Mouse (Mus musculus) olfactory bulb, adult 2 months (tissue): ENCODE measurements around the gene Gm49373. TPM values are rescaled to one million over a fixed set of nuclear protein-coding genes. Genes with fewer than 3 reads are reported as not detected.
A peak's percentile ranks its signal among the peaks of the same experiment; 100 is the strongest.

ENCODE experiments used
- H3K27ac ChIP-seq: fragments of 200-500 bp; 2 replicates; pipeline ENCODE4 v1.5.1; 2012; ENCODE audit warnings: low read depth, low read length; ENCODE audit not compliant: insufficient read depth
- H3K4me1 ChIP-seq: fragments of 200-500 bp; 2 replicates; pipeline ENCODE4 v1.6.1; 2012; ENCODE audit warnings: low read length; ENCODE audit not compliant: control insufficient read depth, insufficient read depth
- H3K4me3 ChIP-seq: fragments of 200-500 bp; 2 replicates; pipeline ENCODE4 v1.5.1; 2012; ENCODE audit warnings: mild to moderate bottlenecking, low read depth, low read length, moderate library complexity; ENCODE audit not compliant: insufficient read depth
- CTCF ChIP-seq: fragments of 200-500 bp; IDR thresholded peaks from 2 replicates; pipeline ENCODE4 v1.5.1; 2012; ENCODE audit warnings: low read depth, mild to moderate bottlenecking, low read length, moderate library complexity; ENCODE audit not compliant: insufficient read depth
- POLR2A ChIP-seq: fragments of 200-500 bp; IDR thresholded peaks from 2 replicates; pipeline ENCODE4 v1.6.1; 2012; ENCODE audit warnings: mild to moderate bottlenecking, low read depth, low read length, moderate library complexity; ENCODE audit not compliant: insufficient read depth
- WGBS: fragments of 180-500 bp; shearing (Covaris S2); methylation state at CpG from one replicate; pipeline ENCODE4 v1.1.7; 2018; 5-methylcytosine and 5-hydroxymethylcytosine counted together
- polyA plus RNA-seq: library from polyadenylated mRNA; stranded (reverse); fragments of >200 nt; gene quantifications from 2 replicates; pipeline ENCODE4 v1.2.4, GENCODE M21; 2012; ENCODE audit warnings: low replicate concordance; ENCODE audit not compliant: missing spikeins, insufficient read depth, insufficient read length

Gm49373 gene
- polyA plus RNA-seq, 1 experiment, result not detected

DNA sequence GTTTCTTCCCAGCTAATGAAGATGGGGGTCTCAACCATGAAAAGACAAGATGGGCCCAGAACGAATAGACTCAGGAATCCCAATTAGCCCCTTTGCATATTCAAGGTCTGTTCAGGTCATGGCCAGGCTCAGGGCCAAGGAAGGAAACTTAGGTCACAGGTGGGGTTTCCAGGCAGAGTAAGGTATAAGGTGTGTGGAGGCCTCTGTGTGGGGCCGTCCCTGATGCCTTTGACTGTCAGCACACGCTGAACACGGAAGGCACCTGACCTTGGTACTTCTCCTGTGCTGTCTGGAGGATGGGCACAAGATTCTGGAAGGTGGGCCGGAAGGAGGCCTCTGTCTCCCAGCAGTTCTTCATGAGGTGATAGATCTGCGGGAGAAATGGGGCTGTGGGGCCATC is 31.9 kb upstream of the Gm49373 start:
- no peak for TF ChIP-seq POLR2A
- no peak for TF ChIP-seq CTCF
- Histone ChIP-seq H3K4me3 (no peak overlapping the region), H3K4me1 (peaks cover 5% of the 10 kb centered on the region; the same call in 1 of the 2 replicates), H3K27ac (no peak overlapping the region)
- 87% methylated on average over 6 of the region's 6 CpGs for WGBS

DNA sequence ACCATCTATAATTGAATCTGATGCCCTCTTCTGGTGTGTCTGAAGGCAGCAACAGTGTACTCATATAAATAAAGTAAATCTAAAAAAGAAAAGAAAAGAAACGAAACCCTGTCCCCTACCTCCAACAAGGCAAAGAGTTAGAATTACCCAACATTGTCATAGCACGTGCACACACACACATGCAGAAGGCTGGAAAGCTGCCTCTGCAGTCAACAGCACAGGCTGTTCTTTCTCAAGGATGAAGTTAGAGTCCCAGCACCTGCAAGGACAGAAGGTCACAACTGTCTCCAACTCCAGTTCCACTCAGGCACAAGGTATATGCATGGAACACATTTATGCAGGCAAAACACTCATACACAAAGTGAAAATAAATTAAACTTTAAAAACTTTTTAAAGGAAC is 29.2 kb upstream of the Gm49373 start:
- Histone ChIP-seq H3K4me1 (peaks cover 7% of the 10 kb centered on the region; the same call in 1 of the 2 replicates), H3K27ac (no peak overlapping the region), H3K4me3 (no peak overlapping the region)
- WGBS, result 96% methylated on average over 2 of the region's 2 CpGs
- TF ChIP-seq CTCF (no peak), POLR2A (no peak)

DNA sequence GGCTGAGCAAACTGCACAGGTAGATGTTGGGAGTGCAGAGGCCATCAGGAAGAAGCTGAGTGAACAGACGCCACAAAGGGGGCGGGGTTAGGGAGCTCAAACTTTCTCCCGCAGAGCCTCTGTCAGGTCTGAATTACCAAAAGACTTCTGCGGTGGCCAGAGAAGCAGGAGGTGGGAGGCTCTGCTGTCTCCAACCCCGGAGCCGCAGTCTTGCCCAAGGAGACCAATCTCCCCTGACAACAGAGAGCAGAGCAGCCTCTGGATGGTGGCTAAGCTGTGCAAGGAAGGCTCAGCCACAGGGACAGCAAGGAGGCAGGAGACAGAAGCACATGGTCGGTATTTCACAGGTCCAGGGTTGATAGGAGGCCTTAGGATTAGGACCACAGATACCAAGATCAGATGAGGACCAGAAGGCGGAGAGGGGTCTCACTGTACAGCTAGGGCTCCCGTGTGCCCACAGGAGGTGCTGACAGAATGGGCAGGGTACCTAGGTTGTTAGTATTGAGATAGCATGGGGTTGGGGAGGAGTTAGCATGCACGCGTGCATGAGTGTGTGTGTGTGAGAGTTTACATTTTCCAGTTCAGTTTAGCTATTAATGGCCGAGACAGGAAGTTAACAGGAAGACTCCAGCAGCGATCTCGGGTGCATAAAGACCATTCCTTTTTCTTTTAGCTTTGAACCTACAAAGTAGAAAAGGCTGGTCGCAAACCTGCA is 27.7 kb upstream of the Gm49373 start:
- peaks cover 7% of the 10 kb centered on the region; the same call in 1 of the 2 replicates for H3K4me1 ChIP-seq
- H3K27ac ChIP-seq, result no peak overlapping the region
- H3K4me3 ChIP-seq, result no peak overlapping the region
- no peak for TF ChIP-seq POLR2A
- TF ChIP-seq CTCF, result no peak
- 54% methylated on average over 15 of the region's 15 CpGs for WGBS

DNA sequence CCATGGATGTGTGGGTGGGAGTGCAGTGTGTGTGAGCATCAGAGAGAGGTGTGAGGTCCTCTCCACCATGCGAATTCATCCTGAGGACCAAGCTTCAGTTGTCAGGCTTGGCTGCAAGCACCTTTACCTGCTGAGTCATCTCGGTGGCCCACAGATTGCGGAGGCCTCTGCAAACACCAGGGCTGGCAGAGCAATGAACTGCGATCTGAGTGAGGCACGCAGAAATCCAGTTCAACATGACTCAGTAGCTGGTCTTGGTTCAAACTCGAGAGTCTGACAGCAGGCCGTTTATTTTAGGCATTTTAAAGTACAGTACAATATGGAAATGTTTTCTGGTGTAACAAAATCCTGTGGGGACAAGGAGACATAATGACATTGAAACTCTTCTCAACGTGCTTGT is 24.9 kb upstream of the Gm49373 start:
- no peak overlapping the region for H3K4me3 ChIP-seq
- TF ChIP-seq POLR2A (no peak), CTCF (no peak)
- 52% methylated on average over 8 of the region's 8 CpGs for WGBS
- no peak overlapping the region for H3K27ac ChIP-seq
- H3K4me1 ChIP-seq, result peaks cover 7% of the 10 kb centered on the region; the same call in 1 of the 2 replicates

DNA sequence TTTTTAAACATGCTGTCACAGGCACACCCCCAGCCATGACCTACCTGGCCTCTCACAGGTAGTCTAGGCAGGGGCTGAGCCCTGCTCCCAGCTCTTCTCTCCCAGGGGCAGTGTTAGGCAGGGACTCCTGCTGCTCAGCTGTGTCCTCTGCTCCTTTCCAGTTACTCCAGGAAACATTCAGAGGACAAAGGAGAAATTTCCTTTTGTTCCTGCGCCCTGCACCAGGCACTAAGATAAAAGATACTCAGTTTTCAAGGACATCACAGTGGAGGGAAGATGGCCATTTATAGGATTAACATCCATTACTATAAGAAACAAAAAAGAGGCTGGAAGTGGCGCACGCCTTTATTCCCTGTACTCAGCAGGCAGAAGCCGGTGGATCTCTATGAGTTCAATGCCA is 23.1 kb upstream of the Gm49373 start:
- Histone ChIP-seq H3K27ac (no peak overlapping the region), H3K4me1 (peaks cover 8% of the 10 kb centered on the region), H3K4me3 (no peak overlapping the region)
- 82% methylated on average over 4 of the region's 4 CpGs for WGBS
- TF ChIP-seq CTCF (no peak), POLR2A (no peak)

DNA sequence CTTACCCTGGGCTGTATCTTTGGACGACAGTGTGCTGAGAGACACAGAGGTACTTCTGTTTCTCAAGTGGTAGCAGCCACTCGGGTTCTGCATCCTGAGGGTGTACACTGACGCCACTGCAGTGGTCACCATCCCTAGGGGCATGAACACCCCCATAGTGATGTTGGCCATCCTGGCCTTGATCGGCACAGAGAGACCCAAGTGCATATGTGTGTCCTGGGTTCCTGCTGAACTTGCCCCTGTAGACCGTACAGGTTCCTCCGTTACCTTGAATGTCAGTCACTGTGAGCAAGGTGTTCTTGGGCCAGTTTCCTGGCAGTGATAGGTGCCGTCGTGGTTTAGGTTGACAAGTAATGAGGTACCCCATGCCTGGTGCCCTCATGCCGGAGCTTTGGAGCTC is 20.5 kb upstream of the Gm49373 start:
- TF ChIP-seq POLR2A, result no peak
- TF ChIP-seq CTCF, result no peak
- Histone ChIP-seq H3K4me3 (no peak overlapping the region), H3K27ac (no peak overlapping the region), H3K4me1 (peaks cover 19% of the 10 kb centered on the region)
- 97% methylated on average over 9 of the region's 9 CpGs for WGBS

DNA sequence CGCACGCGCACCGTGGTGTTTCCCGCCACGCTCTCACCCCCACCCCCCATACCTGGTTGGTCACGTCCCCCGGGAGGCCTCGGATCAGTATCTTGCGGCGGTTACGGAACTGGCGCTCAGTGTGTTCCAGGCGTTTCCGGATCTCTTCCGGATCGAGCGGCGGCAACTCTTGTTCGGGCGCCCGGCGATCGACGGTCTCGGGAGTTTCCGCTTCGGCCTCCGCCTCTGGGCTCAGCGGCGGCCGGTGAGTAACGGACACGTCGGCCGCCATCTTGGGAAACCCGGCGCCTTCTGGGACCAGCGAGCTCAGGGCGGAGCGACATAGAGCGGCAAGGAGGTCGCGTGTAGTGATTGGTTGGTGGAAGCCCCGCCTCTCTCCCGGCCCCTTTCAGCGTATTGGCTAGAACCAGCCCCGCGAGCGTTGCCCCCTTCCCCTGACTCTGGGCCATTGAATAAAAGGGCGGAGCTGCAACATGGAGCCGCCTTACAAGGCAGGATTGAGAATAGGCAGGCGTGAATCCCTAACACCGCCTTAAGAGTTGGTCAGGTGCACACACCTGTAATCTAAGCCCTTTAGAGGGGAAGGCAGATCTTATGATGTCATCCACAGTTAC is 18.9 kb upstream of the Gm49373 start, which contains the start of the genes Gm38431 and Raver1:
Gene Gm38431 (minus strand): TSS at position 291 of the 614 bp plus-strand sequence.
Gene Raver1 (minus strand): TSS at position 302 of the 614 bp plus-strand sequence.
- whole genome bisulfite sequencing, result under 1% methylated on average over 54 of the region's 54 CpGs
- TF ChIP-seq POLR2A (peak; percentile 82; the same call in 1 of the 2 replicates), CTCF (no peak)
- Histone ChIP-seq H3K4me1 (peaks cover 17% of the 10 kb centered on the region), H3K4me3 (peak within 1 kb of the TSS; percentile 86), H3K27ac (peak within 1 kb of the TSS; percentile 57)

DNA sequence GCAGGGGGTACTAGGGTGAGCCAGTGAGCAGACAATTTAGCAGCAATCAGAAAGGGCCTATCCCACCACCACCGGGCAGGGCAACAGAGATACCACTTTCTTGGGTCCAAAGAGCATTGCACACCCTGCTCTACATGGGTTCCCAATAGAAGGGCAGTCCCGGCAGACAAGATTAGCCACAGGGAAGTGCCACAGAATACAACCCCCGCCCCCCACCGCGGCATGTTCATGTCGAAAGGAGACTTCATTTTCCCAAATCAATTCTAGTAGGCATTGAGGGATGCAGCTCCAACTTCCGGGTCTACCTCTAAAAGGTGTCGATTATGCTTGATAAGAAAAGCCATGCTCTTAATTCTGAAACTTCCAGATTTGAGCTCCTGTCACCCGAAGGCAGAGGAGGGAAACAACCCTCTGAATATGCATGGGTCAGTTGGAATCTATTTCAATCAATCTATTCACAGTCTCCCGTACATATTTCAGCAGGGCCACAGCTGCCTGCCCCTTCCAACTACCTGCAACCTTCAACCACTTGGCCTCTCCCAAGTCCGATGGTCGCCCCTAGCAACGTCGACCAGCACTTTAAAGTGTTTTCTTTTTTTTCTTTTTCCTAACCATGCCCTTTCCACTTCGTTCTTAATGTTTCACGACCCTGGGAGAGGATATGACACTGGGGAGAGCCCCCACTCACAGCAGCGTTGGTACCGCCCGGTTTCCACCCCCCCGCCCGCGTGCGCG is 18.2 kb upstream of the Gm49373 start:
- TF ChIP-seq CTCF (no peak), POLR2A (no peak)
- Histone ChIP-seq H3K4me3 (peak overlapping the region; percentile 86), H3K4me1 (peaks cover 20% of the 10 kb centered on the region), H3K27ac (peak overlapping the region; percentile 26; the same call in 1 of the 2 replicates)
- WGBS, result 1% methylated on average over 24 of the region's 24 CpGs

DNA sequence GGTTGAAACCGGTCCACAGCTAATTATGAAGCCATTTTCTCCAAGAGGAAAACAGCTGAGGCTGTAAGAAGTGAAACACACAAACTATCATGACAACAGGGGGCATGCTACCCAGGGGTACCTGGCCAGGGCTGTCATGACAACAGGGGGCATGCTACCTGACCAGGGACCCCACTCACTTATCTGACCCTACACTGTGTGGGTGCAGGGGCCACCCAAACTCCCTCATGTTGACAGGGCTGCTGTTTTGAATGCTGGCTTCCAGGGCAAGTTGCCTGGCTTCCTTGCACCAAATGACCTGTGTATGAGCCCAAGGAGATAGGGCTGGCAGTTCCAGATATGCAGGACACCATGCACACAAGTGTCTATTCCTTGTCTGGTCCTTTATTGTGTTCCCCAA is 17.6 kb upstream of the Gm49373 start:
- H3K4me1 ChIP-seq, result peaks cover 20% of the 10 kb centered on the region
- 76% methylated on average over 1 of the region's 1 CpGs for WGBS
- H3K27ac ChIP-seq, result no peak overlapping the region
- peak overlapping the region; percentile 86 for H3K4me3 ChIP-seq
- TF ChIP-seq CTCF (no peak), POLR2A (no peak)
